Mouse (Mus musculus) thymus, postnatal 0 days (tissue): Measurements from ENCODE around the gene Rnf149. TPM values are rescaled to one million over a fixed set of nuclear protein-coding genes. Genes with fewer than 3 reads are reported as not detected.
A peak's percentile ranks its signal among the peaks of the same experiment; 100 is the strongest.
"Not testable (repeated sequence)": the region's sequence is repeated elsewhere in the genome, so short reads cannot be mapped to it uniquely, and the experiment has no call there.

Experiments
- DNase-seq: peaks from one replicate; pipeline ENCODE4 v3.0.0-alpha.2; 2015; ENCODE audit warnings: low spot score
- polyA plus RNA-seq: library from polyadenylated mRNA; unstranded; fragments of >200 nt; fragmentation: Nextera tagmentation; extraction: Ambion mirVana; gene quantifications from 2 replicates; pipeline ENCODE4 v1.2.1, GENCODE M21; 2015

Gene Rnf149
- 10.6 and 18.3 TPM in 2 replicates for polyA plus RNA-seq

- peak; percentile 95 for DNase-seq
Measured at GRCm38 (mm10) chr1:39577253-39577705, at the start of gene Rnf149. Gene Rnf149, minus strand, starts transcription at chr1:39577405.

- DNase-seq: no peak
Measured at GRCm38 (mm10) chr1:39625491-39625890, 48.3 kb upstream of the Rnf149 start.

- no peak for DNase-seq
Measured at GRCm38 (mm10) chr1:39623729-39624128, 46.5 kb upstream of the Rnf149 start.

- DNase-seq: no peak
Measured at GRCm38 (mm10) chr1:39623106-39623505, 45.9 kb upstream of the Rnf149 start.

- no peak for DNase-seq
Measured at GRCm38 (mm10) chr1:39618524-39618923, 41.3 kb upstream of the Rnf149 start.

- no peak for DNase-seq
Measured at GRCm38 (mm10) chr1:39615526-39615925, 38.3 kb upstream of the Rnf149 start.

GRCm38 (mm10) chr1:39614462-39615279 is 37.5 kb upstream of the Rnf149 start:
- DNase-seq: peak; percentile 40

- DNase-seq: no peak
Measured at GRCm38 (mm10) chr1:39613061-39613460, 35.9 kb upstream of the Rnf149 start.

- no peak for DNase-seq
Measured at GRCm38 (mm10) chr1:39612491-39612890, 35.3 kb upstream of the Rnf149 start.

- no peak for DNase-seq
Measured at GRCm38 (mm10) chr1:39608534-39608933, 31.3 kb upstream of the Rnf149 start.

GRCm38 (mm10) chr1:39602477-39602876 is 25.3 kb upstream of the Rnf149 start:
- no peak for DNase-seq

GRCm38 (mm10) chr1:39598726-39599125 is 21.5 kb upstream of the Rnf149 start:
- DNase-seq: no peak

GRCm38 (mm10) chr1:39597135-39597534 is 19.9 kb upstream of the Rnf149 start:
- DNase-seq: not testable (repeated sequence)

GRCm38 (mm10) chr1:39593836-39594235 is 16.6 kb upstream of the Rnf149 start:
- DNase-seq: no peak

- no peak for DNase-seq
Measured at GRCm38 (mm10) chr1:39592090-39592489, 14.9 kb upstream of the Rnf149 start.

GRCm38 (mm10) chr1:39591557-39591956 is 14.4 kb upstream of the Rnf149 start:
- not testable (repeated sequence) for DNase-seq

GRCm38 (mm10) chr1:39590193-39590592 is 13.0 kb upstream of the Rnf149 start:
- DNase-seq: no peak

GRCm38 (mm10) chr1:39585416-39585815 is 8.2 kb upstream of the Rnf149 start:
- DNase-seq: no peak

GRCm38 (mm10) chr1:39583173-39583572 is 6.0 kb upstream of the Rnf149 start:
- no peak for DNase-seq

GRCm38 (mm10) chr1:39581215-39581614 is 4.0 kb upstream of the Rnf149 start:
- DNase-seq: no peak

GRCm38 (mm10) chr1:39579139-39579538 is 1.9 kb upstream of the Rnf149 start:
- no peak for DNase-seq

- no peak for DNase-seq
Measured at GRCm38 (mm10) chr1:39578446-39578845, 1.2 kb upstream of the Rnf149 start.
